Mouse (Mus musculus) bone marrow, adult 2 months (tissue): Measurements from ENCODE around the gene Copz2.

Experiments used
- CTCF ChIP-seq: fragments of 200-500 bp; IDR thresholded peaks from 2 replicates; pipeline ENCODE4 v1.5.1; 2011; ENCODE audit warnings: low read length, control low read depth; ENCODE audit not compliant: control insufficient read depth, insufficient read depth
- POLR2A ChIP-seq: fragments of 200-500 bp; IDR thresholded peaks from 2 replicates; pipeline ENCODE4 v1.6.1; 2011; ENCODE audit warnings: low read depth, mild to moderate bottlenecking, control low read depth, low read length, borderline replicate concordance; ENCODE audit not compliant: control insufficient read depth

- no peak for TF ChIP-seq POLR2A
- TF ChIP-seq CTCF: no peak
Observed at GRCm38 (mm10) chr11:96805606-96806005, 44.1 kb upstream of the Copz2 start.
